Comparison of ENCODE assay signal across 9 mouse cellular contexts in genomic region chr9:92273956-92274762, GRCm38 (mm10). TPM values are rescaled to one million over a fixed set of nuclear protein-coding genes. Genes with fewer than 3 reads are reported as not detected.
DNase-seq lines count a peak whose midpoint lies in the region; ATAC-seq lines count a peak whose summit lies in the region.
"Had no signal": no experiment of that assay in that cellular context is flagged by ENCODE, and none has a peak within 500 bp of the region (broad histone marks: within the 10 kb centered on the region; RNA-seq: fewer than 3 reads in every experiment).

No protein-coding gene starts in this region.

- no peak for DNase-seq in heart, embryonic 10.5 days (ENCODE audit: low spot score)
- no peak for DNase-seq in heart, adult 8-10 months (ENCODE audit: low spot score)
- peak; percentile 14 for DNase-seq in adipocyte (ENCODE audit: low spot score)
- no peak for DNase-seq in adrenal gland, postnatal 4 days (ENCODE audit: low spot score in 2 of 2)
- DNase-seq in thymus, postnatal 14 days, result no peak
- DNase-seq in adrenal gland, adult 18-20 months (ENCODE audit: low spot score in 2 of 2), result no peak

- H3K4me2 ChIP-seq in kidney, embryonic 14.5 days (replicated peaks; ENCODE audit: low read depth, low read length), result no peak overlapping the region

- no peaks in the 10 kb centered on the region for H3K27me3 ChIP-seq in heart, embryonic 10.5 days (ENCODE audit: insufficient read depth, poor library complexity, severe bottlenecking)
- no peaks in the 10 kb centered on the region for H3K27me3 ChIP-seq in kidney, embryonic 14.5 days (ENCODE audit: control insufficient read depth, insufficient read depth, low read length)

- H3K4me3 ChIP-seq in heart, embryonic 10.5 days, result no peak overlapping the region
- H3K4me3 ChIP-seq in kidney, embryonic 14.5 days (ENCODE audit: low read length), result no peak overlapping the region
- H3K4me3 ChIP-seq: forebrain, embryonic 10.5 days had no signal

- 53% methylated on average over 6 of the region's 6 CpGs for WGBS in heart, embryonic 10.5 days
- WGBS in kidney, embryonic 14.5 days, result 25% methylated on average over 6 of the region's 6 CpGs

- peak; percentile 88 for ATAC-seq in kidney, embryonic 14.5 days (ENCODE audit: low FRiP score, low TSS enrichment)
- ATAC-seq in megakaryocyte-erythroid progenitor cell, adult 5-6 weeks (replicated peaks; ENCODE audit: low FRiP score, low TSS enrichment, poor library complexity, severe bottlenecking), result peak; percentile 65

- peaks cover 25% of the 10 kb centered on the region for H3K36me3 ChIP-seq in heart, embryonic 10.5 days
- peaks cover 10% of the 10 kb centered on the region; the same call in 1 of the 2 replicates for H3K36me3 ChIP-seq in kidney, embryonic 14.5 days (ENCODE audit: control insufficient read depth, insufficient read depth, low read length)

- H3K9me3 ChIP-seq in heart, embryonic 10.5 days, result no peaks in the 10 kb centered on the region
- H3K9me3 ChIP-seq in kidney, embryonic 14.5 days (ENCODE audit: control insufficient read depth, low read length), result no peaks in the 10 kb centered on the region
- H3K9me3 ChIP-seq: forebrain, embryonic 10.5 days had no signal

- peak overlapping the region; percentile 19; the same call in 1 of the 2 replicates for H3K27ac ChIP-seq in heart, embryonic 10.5 days
- peak overlapping the region; percentile 82 for H3K27ac ChIP-seq in kidney, embryonic 14.5 days (ENCODE audit: low read depth, low read length)
- H3K27ac ChIP-seq: forebrain, embryonic 10.5 days had no signal

- H3K4me1 ChIP-seq in heart, embryonic 10.5 days, result peaks cover 13% of the 10 kb centered on the region
- peaks cover 35% of the 10 kb centered on the region for H3K4me1 ChIP-seq in kidney, embryonic 14.5 days (ENCODE audit: control insufficient read depth, insufficient read depth, low read length)
- H3K4me1 ChIP-seq: forebrain, embryonic 10.5 days had no signal

- H3K9ac ChIP-seq in kidney, embryonic 14.5 days (ENCODE audit: low read depth, low read length), result no peak overlapping the region

RNA-seq across cellular contexts. Expression of gene Plscr2, which starts 1.2 kb away (rescaled TPM):
- 0.85 and 2.6 TPM in 2 replicates for polyA plus RNA-seq in heart, embryonic 10.5 days (2016; fragmentation: Nextera tagmentation; extraction: Ambion mirVana)
- total RNA-seq in heart, adult 8-10 months (2022), result 10 to 100 TPM; 21.5 to 33.4 (median 26.9) TPM
- polyA plus RNA-seq in kidney, embryonic 14.5 days (2014; fragmentation: Nextera tagmentation; extraction: Ambion mirVana), result 6.0 and 11.6 TPM in 2 replicates
- total RNA-seq in megakaryocyte-erythroid progenitor cell, adult 5-6 weeks (2014; fragmentation: Nextera tagmentation), result 0.48 TPM in 1 of 2 replicates, not detected in the other
- total RNA-seq in megakaryocyte-erythroid progenitor cell, adult 5-6 weeks (2017), result 3.4 and 3.9 TPM in 2 replicates
- total RNA-seq in adrenal gland, postnatal 4 days (2021), result 10 to 100 TPM in 1 of 2 experiments, 1 to 10 TPM in 1; 5.9 to 14.7 TPM
- 10 to 100 TPM; 15.5 to 18.1 TPM for total RNA-seq in adrenal gland, adult 18-20 months (2021)

RNA-seq across cellular contexts. Expression of gene Plscr1, which starts 24.6 kb away (rescaled TPM):
- 37.8 and 38.7 TPM in 2 replicates for polyA plus RNA-seq in heart, embryonic 10.5 days (2016; fragmentation: Nextera tagmentation; extraction: Ambion mirVana)
- total RNA-seq in heart, adult 8-10 months (2022), result 10 to 100 TPM; 10.2 to 13.0 (median 11.6) TPM
- 83.5 and 91.2 TPM in 2 replicates for polyA plus RNA-seq in kidney, embryonic 14.5 days (2014; fragmentation: Nextera tagmentation; extraction: Ambion mirVana)
- 79.8 and 102 TPM in 2 replicates for total RNA-seq in megakaryocyte-erythroid progenitor cell, adult 5-6 weeks (2014; fragmentation: Nextera tagmentation)
- 103 and 137 TPM in 2 replicates for total RNA-seq in megakaryocyte-erythroid progenitor cell, adult 5-6 weeks (2017)
- 10 to 100 TPM; 19.1 to 20.3 TPM for total RNA-seq in adrenal gland, postnatal 4 days (2021)
- total RNA-seq in adrenal gland, adult 18-20 months (2021), result 10 to 100 TPM in 1 of 2 experiments, 1 to 10 TPM in 1; 7.2 to 11.5 TPM

RNA-seq across cellular contexts. Expression of gene 1700057G04Rik, which starts 35.0 kb away (rescaled TPM):
- polyA plus RNA-seq in heart, embryonic 10.5 days (2016; fragmentation: Nextera tagmentation; extraction: Ambion mirVana), result not detected in 2 replicates
- total RNA-seq in heart, adult 8-10 months (2022), result not detected
- not detected in 2 replicates for polyA plus RNA-seq in kidney, embryonic 14.5 days (2014; fragmentation: Nextera tagmentation; extraction: Ambion mirVana)
- total RNA-seq in megakaryocyte-erythroid progenitor cell, adult 5-6 weeks (2014; fragmentation: Nextera tagmentation), result 2.7 TPM in 1 of 2 replicates, not detected in the other
- total RNA-seq in megakaryocyte-erythroid progenitor cell, adult 5-6 weeks (2017), result not detected in 2 replicates
- not detected for total RNA-seq in adrenal gland, postnatal 4 days (2021)
- total RNA-seq in adrenal gland, adult 18-20 months (2021), result not detected
- polyA plus RNA-seq: forebrain, embryonic 10.5 days had no signal
